Mouse (Mus musculus) frontal cortex, adult (tissue): ENCODE measurements at regions not wholly inside any gene's neighbourhood (a gene's known extent, or its start where the extent isn't known, plus 50 kb on each side); places are given as distances from the start of the nearest gene placed in this dataset.

Experiments
- ATAC-seq: cut with Nextera tagmentation; 2 replicates; pipeline ENCODE4 v1.9.2; 2017; ENCODE audit warnings: mild to moderate bottlenecking, moderate library complexity, mixed read lengths; ENCODE audit not compliant: low TSS enrichment

DNA sequence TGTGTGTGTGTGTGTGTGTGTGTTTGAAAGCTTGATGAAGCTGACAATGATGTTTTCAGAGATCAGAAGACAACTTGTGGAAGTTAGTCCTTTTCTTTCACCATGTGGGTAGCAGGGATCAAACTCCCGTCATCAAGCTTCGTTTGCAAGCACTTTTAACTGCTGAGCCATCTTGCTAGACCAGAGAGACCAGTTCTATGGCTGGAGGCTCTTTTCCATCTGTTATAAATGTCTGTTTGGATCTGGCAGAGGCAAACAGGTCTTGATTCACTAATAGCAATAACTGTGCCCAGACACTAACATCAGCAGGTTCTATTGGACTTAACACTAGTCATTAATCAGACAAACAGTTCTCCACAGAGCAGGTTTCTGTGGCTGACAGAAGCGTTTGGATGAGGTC is 150.1 kb upstream of the Stmnd1 start:
- no peak for ATAC-seq

DNA sequence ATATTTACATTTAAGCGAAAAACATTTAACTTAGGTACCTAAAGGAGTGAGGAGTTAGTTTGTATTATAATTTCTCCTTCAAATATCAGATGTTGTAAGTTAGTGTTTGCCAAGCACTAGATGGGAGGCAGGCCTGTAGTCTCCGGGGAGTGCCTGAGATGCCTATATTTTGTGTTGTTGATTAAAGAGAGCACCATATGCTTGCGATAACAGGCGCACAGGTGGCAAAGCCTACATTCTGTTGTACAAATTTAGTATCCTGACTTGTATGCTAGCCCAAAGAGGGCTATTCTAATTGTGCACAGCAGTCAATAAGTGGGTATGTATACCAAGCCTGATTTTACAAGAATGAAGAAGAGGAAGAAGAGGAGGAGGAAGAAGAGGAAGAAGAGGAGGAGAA is 151.8 kb upstream of the Atxn1 start:
- ATAC-seq = no peak

DNA sequence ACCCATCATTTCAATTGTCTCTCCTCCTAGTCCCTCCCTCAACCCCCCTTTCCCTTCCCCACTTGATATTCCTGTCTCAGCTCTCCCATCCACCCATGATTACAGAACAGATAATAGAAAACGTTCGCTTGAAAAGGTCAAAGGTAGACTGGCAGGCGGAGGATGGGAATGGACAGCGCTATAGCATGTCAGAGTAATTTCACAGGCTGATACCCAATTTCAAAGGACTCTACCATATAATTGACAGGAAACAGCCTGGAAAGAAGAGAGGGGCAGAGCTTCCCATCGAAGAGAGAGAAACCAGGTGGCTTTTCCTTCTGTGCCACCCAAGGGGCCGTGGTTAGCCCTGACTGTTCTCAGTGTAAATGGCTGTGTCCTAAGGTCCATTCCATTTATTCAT is 140.2 kb upstream of the Atxn1 start:
- no peak for ATAC-seq

DNA sequence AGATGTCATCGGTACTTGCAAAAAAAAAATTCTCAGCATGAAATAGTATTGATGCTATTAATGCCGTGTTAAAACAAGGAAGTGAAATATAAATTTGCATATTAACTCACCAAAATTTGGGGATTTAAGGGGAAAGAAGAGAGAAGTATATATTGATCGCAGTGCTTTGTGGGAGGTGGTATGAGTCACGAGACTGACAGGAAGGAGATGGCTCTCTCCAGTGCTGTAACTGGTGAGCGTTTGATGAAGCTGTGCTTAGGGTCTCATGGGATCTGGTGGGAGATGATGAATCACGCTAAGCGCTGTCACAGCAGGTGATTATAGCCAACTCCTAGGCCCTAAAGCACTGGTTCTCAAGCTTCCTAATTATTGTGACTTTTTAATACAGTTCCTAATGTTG is 133.8 kb upstream of the Atxn1 start:
- ATAC-seq = no peak

DNA sequence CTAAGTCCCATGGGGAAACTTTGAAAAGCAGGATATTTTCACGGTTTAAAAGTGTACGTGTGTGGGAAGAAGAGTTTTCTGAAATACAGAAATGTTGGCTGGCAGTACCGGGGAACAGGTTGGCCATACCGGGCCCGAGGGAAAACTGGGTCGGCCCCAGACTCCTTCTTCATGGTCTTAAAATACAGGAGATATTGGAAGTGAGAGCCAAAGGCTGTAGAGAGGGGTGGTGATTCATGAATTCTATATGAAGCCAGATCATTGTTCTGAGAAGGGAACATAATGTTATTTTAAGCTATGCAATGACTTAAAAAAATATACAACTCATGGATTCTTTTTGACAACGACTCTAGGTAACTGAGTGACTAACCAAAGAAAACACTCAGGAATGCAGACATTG is 133.3 kb upstream of the Atxn1 start:
- ATAC-seq = peak; percentile 77

DNA sequence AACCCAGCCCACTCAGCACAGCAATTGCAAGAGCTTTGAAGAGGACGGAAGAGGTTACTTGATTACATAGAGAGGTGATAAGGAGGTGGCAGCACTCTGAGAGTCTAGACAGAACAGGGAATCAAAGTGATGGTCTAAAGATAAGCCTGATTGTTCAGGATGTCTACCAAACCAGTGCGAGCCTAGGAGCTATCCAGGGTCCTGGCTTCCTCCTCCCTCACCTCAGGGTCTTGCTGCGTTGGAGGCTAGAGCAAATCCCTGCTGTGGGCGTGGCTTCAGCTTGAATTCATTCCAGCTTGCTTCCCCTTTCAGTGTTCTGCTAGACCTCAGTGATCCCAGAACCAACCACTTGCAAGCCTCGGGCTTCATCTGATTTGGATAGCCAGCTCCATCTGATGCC is 132.2 kb upstream of the Atxn1 start:
- ATAC-seq = peak; percentile 44

DNA sequence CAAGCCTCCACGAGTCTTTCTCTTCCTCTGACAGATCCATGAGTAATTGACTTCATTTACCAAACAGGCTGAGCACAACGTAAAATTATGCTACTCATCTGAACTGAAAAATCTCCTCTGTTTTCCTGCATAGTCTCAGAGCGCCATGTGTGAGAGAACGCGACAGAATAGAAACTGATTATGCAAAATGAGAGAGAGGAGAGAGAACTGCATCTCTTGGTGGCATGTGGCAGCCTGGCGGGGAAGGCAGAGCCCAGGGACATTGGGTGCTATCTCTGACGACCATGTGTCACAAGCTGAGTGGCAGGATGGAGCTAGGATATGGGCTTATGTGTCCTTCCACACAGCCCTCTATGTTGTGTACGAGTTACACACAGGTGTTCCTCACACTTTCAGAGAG is 131.6 kb upstream of the Atxn1 start:
- peak; percentile 86 for ATAC-seq

DNA sequence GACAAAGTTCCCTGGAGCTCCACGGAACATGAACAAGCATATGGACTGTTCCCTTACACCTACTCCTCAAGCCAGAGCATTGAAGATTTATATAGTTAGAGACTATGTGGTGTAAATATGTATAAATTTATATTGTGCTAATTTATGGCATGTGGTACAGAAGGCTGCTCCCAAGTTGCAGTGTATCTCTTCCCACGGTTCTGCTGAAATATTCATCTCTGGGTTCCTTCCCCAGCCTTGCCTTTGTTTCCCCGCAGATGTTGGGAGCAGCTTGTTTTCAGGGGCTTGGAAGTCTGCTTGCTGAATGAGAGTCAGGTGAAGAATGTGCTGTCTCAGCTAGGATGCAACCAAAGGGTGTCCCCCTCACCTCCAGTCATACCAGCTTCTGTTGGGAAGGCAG is 128.0 kb upstream of the Atxn1 start:
- peak; percentile 36 for ATAC-seq

DNA sequence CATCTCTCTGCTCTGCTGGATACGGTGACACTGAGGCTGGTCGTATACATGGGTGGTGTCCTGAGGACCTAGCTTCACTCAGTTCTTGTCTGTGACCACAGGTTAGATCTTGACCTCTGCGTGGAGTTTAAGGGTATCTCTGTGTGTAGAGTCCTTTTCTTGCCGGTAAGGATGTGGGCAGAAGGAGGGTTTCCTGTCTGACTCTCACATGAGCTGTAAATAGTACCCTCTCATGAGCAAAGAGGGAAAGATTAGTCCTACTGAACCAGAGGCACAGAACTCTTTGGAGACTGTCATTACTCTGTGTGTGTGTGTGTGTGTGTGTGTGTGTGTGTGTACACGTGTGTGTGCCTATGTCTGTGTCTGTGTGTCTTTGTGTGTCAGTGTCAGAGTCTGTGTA is 126.3 kb upstream of the Atxn1 start:
- ATAC-seq = no peak

DNA sequence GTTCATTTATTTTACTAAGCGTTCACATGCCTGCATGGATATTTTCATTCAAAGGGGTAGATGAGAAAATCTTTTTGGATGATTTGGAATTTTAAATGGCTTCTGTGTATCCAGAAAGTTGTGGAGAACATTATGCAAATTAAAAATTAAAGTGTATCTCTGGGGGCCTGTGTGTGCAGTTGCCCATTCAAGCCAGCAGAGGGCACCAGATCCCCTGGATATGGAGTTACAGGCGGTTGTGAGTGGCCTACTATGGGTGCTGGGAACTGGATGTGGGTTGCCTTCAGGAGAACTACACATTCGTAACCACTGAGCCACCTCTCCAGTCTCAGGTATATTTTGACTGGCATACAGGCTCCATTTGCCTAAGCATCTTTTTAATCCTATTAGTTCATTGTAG is 123.4 kb upstream of the Atxn1 start:
- ATAC-seq = no peak

DNA sequence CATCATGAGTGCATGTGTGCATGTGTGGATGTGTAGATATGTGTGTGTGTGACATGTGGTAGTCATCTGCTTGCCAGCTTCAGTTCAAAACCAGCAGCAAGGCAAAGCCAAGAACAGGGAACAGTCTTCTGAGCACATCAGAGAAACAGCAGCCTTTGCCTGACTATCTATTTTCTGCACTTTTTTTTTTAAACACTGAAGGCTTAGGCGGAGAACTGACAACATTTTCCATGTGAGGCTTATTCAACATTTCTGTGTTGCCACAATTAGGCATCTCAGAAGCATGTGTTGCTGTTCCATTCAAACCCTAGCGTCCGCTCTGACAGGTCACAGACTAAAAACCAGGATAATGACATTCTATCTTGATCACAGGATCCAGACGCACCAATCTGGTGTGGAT is 122.9 kb upstream of the Atxn1 start:
- ATAC-seq = peak; percentile 85

DNA sequence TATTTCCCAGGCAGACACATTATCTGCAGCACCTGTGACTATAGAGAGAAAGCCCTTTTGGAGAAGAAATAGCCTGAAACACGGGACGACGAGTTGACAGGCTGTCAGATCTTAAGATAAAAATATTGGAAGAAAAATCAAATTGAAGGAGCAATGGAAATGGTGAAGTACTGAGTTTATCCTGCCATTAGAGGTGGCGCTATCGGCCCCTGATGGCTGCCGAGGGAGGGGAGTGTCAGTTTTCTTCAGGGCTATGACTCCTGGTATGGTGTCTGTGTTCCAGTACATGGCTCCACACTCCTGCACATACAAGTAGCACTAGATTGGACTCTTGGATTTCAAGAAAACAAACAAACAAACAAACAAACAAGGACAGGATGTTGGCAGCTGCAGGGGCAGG is 112.1 kb upstream of the Atxn1 start:
- no peak for ATAC-seq

DNA sequence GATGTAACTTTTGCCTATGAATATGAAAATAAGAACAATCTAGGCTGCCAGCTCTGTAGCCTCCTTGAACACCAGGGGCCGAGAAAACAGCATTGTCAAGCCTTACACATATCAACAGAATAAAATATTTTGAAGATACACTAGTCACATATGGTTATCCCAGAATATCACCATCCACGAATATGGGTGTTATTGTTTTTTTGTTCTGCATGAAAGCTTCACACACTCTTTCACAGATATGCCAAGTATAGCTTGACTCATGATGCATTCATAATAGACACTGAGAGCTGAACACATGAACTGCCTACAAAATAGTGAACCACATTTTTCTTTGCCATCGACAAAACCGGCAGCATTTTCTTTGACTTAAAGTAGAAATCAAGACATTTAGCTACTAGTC is 106.9 kb upstream of the Atxn1 start:
- peak; percentile 81 for ATAC-seq

DNA sequence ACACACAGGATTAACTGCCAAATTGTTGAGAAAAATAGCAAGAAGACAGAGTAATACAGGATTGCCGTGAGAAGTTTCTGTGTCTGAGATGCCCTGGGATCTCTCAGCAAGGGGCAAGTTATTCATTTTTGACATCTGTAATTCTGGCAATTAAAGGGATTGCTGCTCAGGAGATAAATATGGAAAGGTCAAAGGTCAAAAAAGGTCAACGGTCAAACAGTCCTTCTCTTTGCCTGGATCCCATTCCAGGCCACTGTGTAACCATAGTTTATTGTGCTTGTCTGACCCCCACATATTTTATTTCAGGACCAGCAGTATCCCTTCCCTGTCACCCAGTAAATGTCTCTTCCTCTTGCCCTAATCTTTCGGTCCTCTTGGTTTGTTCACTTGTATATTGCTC is 104.8 kb upstream of the Atxn1 start:
- no peak for ATAC-seq

DNA sequence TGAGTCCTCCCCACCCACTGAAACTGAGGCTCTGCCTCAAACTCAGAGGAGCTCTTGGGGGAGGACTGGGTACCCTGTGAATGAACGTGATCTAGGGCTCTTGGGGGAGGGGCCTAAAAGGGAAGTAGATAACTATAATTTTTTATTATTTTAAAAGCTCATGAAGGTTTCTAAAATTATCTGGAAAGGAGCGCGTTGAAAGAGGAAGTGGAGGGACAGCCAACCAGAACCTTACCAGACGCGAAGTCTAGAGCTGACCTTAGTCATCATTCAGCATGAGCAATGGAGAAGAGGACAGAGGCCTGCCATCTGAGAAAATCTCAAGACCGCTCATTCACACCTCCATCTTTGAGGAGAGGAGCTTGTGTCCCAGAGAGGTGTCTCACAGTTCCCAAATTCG is 98.0 kb upstream of the Atxn1 start:
- no peak for ATAC-seq

DNA sequence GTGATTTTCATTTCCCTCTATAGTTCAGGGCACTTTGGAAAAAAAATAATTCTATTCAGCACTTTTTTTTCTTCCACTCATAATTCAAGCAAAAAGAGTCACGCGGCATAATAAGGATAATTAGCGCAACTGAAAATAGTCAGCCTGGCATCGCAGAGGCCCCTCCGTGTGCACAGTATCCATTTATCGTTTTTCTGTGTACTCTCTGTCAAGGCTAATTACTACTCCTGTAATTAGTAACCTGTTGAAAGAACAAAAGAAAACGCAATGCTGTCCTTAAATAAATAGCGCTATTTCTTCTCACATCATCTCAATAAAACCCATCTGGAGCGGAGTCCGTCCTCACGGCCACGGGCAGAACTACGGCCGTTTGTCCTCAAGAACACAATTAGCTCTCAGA is 95.1 kb upstream of the Atxn1 start:
- no peak for ATAC-seq

DNA sequence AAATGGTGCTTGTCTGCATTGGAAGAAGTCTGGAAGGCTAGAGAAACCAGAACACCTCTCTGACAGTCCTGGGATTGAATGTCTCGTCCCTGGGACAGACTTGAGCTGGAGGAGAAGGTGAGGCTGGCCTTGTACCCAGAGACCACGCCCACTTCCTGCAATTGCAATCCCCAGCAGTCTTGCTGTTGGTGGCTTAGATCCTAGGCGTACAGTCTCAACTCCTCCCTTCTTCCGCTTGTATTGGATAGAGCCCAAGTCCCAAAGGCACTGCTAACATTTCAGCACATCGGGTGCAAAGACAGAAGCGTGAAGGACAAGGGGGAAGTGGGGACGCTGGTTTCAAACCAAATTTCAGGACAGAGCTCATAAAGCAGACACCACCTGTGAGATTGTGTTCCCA is 94.1 kb upstream of the Atxn1 start:
- ATAC-seq = no peak

DNA sequence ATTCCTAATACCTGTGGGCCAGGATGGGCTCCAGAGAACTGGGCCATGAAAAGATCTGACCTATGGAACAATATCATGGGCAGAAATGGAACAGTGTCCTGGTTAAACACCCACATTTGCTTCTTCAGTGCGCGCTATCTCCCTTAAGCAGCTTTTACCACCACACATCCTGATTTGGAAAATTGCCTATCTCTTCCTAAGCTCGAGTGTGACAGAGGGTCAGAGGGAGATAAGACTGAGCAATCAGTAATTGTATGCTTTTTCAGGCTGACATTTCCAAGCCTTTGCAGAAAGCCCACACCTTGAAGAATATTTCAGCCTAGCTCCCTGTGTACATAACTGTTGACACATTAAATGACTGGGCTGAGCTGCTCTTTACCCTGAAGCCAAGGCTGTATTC is 93.5 kb upstream of the Atxn1 start:
- no peak for ATAC-seq

DNA sequence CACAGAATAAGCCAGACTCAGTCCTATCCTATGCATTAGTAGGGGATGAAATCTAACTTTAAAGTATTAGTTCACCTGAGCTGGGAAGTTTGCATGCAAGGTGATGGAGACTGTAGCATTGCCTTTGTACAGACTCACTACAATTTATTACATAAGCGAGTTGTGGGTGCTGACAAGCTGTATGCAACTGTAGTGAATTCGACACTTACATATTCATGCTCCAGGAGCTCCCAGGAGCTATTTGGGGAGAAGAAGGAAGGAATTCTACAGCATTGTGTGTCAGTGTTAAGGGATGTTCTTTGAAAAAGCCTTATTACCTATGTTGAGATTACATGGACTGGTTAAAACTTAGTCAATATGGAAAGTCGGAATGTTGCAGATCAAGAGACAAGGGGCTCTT is 90.6 kb upstream of the Atxn1 start:
- peak; percentile 93 for ATAC-seq

DNA sequence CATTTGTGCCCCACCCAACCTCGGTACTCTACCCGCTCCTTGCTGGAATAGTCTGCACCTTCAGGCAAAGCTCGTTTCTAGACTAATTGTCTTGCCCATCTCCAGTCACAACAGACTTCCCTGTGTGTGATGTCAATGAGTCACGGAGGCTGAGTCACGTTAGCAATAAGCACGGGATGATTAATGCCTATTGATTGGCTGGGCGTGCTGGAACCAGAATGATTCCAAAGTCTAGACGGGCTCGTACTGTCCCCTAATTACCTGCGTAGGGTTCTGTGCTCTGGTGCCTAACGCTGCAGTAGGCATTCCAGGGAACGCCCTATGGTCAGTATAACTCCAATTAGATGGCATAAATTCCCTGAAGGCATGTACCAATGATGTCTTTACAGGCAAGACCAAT is 78.8 kb upstream of the Atxn1 start:
- peak; percentile 20; the same call in 1 of the 2 replicates for ATAC-seq

DNA sequence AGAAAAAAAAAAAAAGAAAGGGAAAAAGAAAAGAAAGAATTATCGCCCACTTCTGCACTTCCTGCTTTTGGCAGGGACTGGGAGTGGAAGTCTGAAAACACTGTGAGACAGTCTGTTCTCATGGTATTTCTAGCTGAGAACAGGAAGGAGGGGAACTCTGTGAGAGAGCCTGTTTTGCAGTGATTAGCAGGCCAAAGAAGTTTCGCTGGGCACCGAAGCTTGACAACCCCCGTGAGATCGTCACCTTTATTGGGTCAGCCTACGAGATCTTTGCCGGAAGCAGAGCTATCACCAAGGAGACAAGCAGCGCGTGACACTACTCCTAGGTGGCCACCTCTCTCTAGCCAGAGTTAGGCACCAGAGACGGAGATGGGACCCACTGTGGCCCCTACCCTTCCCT is 78.2 kb upstream of the Atxn1 start:
- peak; percentile 75 for ATAC-seq

DNA sequence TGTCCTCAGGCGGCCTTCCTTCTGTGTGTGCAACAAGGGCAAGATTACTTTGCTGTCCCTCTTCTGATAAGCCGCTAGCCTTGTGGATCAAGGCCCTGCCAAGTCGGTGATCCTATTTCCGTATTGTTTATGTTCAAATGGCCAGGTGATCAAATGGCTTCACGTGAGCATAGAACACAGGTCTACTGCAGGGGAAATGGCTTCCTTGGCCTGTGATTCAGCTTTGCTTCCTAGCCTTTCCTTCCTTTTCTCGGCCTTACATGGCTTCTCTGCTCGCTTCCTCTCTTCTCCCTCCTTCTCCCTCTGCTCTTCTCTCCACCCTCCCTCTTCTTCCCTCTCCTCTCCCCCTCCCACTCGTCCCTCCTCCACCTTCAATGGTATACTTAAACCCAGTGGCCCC is 77.4 kb upstream of the Atxn1 start:
- ATAC-seq = no peak

DNA sequence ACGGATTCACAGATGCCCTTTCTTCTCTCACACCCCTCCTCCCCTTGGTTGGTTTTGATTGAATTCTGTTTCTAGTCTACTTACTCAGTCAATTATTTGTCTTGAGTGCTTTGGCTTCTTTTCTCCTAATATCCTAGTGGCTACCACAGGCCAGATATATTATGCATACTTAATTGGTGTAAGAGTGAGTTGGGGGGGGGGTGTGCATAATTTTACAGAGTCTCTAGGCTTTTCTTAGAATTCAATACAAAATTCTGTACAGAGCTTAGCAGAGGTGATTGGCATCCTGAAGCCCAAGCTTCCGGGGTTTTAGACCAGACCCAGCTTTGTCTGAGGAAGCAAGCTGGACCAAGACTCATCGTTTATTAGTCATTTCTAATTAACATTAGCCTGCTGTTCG is 76.7 kb upstream of the Atxn1 start:
- ATAC-seq = no peak

DNA sequence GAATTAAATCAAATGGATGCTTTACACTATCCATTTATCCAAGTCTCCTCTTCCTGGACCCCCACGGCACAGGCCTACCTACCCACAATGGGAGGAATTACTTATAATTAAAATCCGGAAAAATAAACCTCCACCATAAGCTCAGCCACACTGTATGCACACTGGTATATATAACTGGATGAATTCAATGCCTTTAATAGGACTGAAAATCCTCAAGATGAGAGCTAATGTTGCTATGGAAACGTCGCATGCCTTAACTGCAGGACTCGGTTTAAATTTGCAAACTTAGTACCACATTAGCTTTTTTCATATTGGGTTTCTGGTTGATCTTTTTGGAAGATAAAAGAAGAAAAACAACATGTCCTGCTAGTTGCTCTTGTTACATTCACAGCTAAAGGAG is 75.3 kb upstream of the Atxn1 start:
- ATAC-seq = no peak
